Mouse (Mus musculus) midbrain, embryonic 10.5 days (tissue): ENCODE data around the gene Wipf3. TPM values are rescaled to one million over a fixed set of nuclear protein-coding genes. Genes with fewer than 3 reads are reported as not detected.

ENCODE experiments used
- DNase-seq: peaks from one replicate; pipeline ENCODE4 v3.0.0-alpha.2; 2017; ENCODE audit warnings: low spot score
- H3K27ac ChIP-seq: fragments of 300-500 bp; sonication (generic); replicated peaks from 2 replicates; pipeline ENCODE4 v1.5.1; 2016; ENCODE audit warnings: mild to moderate bottlenecking
- H3K27me3 ChIP-seq: fragments of 300-500 bp; sonication (generic); 2 replicates; pipeline ENCODE4 v1.6.1; 2016; ENCODE audit warnings: low read depth, mild to moderate bottlenecking; ENCODE audit not compliant: poor library complexity, severe bottlenecking
- H3K36me3 ChIP-seq: fragments of 300-500 bp; sonication (generic); 2 replicates; pipeline ENCODE4 v1.6.1; 2016; ENCODE audit warnings: mild to moderate bottlenecking, moderate library complexity
- H3K4me1 ChIP-seq: fragments of 300-500 bp; sonication (generic); 2 replicates; pipeline ENCODE4 v1.6.1; 2016
- H3K4me3 ChIP-seq: fragments of 300-500 bp; sonication (generic); 2 replicates; pipeline ENCODE4 v1.5.1; 2016; ENCODE audit warnings: mild to moderate bottlenecking, moderate library complexity
- H3K9me3 ChIP-seq: fragments of 300-500 bp; sonication (generic); replicated peaks from 2 replicates; pipeline ENCODE4 v1.6.1; 2016; ENCODE audit warnings: mild to moderate bottlenecking
- WGBS: fragments of 180-500 bp; shearing (Covaris S2); methylation state at CpG from one replicate; pipeline ENCODE4 v1.1.7; 2016; 5-methylcytosine and 5-hydroxymethylcytosine counted together
- polyA plus RNA-seq: library from polyadenylated mRNA; unstranded; fragments of >200 nt; fragmentation: Nextera tagmentation; extraction: Ambion mirVana; gene quantifications from 2 replicates; pipeline ENCODE4 v1.2.1, GENCODE M21; 2016

Wipf3 gene
- polyA plus RNA-seq, 1 experiment from 2014 or later, result 0.30 TPM

DNA sequence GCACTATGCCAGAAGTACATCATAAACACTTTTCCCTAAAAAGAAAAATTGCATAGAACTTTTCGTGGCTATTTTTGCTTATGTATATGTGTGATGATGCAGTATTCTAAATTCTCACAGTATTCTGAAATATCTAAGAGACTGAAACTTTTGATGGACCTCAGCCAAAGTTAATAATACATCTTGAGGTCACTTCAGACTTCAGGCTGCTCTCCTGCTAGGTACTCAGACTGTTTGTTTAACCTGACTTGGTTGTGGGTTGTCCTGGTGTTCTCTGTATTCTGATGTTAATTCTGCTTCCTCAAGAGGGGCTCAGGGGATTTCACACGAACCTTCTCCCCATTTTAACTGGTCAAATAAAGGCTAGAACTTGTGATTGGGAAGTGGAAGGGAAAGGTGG is 24.5 kb upstream of the Wipf3 start:
- Histone ChIP-seq H3K4me3 (no peak overlapping the region), H3K27me3 (no peaks in the 10 kb centered on the region), H3K27ac (no peak overlapping the region), H3K9me3 (no peaks in the 10 kb centered on the region), H3K4me1 (peaks cover 5% of the 10 kb centered on the region), H3K36me3 (no peaks in the 10 kb centered on the region)
- no peak for DNase-seq
- 62% methylated on average over 2 of the region's 2 CpGs for WGBS

DNA sequence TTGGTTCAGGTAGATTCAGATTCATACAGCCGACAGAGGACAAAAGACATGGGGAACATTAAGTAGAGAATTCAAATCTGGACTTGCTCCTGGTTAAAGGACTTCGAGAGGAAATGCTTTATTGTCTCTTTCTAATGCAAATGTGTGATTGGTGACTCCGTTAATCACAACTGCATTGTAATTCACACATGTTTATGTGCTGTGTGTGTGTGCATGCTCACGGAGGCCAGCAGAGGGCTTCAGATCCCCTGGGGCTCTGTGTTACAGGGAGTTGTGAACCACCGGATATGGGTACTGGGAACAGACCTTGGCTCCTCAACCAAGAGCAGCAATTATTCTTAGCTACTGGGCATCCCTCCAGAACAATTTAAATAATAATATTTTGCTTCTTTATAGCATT is 23.3 kb upstream of the Wipf3 start:
- Histone ChIP-seq H3K4me3 (no peak overlapping the region), H3K4me1 (peaks cover 5% of the 10 kb centered on the region), H3K9me3 (no peaks in the 10 kb centered on the region), H3K36me3 (no peaks in the 10 kb centered on the region), H3K27me3 (no peaks in the 10 kb centered on the region), H3K27ac (no peak overlapping the region)
- 90% methylated on average over 5 of the region's 5 CpGs for WGBS
- no peak for DNase-seq

DNA sequence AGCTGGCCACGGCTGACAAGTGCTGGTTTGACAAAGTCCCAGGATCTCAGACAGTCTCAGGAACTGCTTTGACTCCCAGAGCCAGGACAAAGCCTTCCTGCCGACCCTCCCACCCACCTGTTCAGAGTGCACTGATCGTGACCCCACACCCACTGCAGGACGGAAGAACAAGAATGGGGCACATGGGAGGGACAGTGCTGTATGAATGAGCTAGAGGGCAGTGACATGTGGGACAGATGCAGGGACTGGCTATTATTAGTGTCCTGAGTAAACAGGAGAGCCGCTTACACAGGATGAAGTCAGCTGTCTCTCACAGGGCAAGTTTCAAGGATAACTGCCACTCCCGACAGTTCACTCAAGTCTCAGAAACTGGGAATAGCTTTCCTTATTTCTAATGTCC is 20.1 kb upstream of the Wipf3 start:
- Histone ChIP-seq H3K36me3 (no peaks in the 10 kb centered on the region), H3K4me3 (no peak overlapping the region), H3K4me1 (peaks cover 5% of the 10 kb centered on the region), H3K9me3 (no peaks in the 10 kb centered on the region), H3K27ac (no peak overlapping the region), H3K27me3 (no peaks in the 10 kb centered on the region)
- WGBS, result 61% methylated on average over 6 of the region's 6 CpGs
- DNase-seq, result no peak

DNA sequence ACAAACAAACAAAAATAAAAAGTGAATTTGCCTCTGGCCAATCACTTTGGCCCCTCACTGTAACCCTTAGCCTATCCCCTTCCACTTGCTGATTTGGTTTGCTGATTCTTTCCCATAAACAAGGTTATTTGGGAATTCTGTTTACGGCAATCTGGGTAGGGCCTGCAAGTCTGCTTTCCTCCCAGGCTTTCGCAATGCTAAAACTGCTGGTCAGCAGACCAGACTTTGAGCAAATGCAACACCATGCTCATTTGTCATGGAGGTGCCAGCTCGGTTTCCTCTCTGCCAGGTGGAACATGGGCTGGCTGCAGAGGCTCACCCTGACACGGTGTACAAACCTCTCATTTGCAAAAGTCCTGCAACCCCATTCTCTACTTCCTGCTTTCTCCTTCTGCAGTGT is 19.0 kb upstream of the Wipf3 start:
- no peak overlapping the region for H3K4me3 ChIP-seq
- DNase-seq, result no peak
- H3K9me3 ChIP-seq, result no peaks in the 10 kb centered on the region
- H3K4me1 ChIP-seq, result peaks cover 5% of the 10 kb centered on the region
- H3K36me3 ChIP-seq, result no peaks in the 10 kb centered on the region
- no peak overlapping the region for H3K27ac ChIP-seq
- H3K27me3 ChIP-seq, result no peaks in the 10 kb centered on the region; the same call in 1 of the 2 replicates
- 89% methylated on average over 4 of the region's 4 CpGs for WGBS

DNA sequence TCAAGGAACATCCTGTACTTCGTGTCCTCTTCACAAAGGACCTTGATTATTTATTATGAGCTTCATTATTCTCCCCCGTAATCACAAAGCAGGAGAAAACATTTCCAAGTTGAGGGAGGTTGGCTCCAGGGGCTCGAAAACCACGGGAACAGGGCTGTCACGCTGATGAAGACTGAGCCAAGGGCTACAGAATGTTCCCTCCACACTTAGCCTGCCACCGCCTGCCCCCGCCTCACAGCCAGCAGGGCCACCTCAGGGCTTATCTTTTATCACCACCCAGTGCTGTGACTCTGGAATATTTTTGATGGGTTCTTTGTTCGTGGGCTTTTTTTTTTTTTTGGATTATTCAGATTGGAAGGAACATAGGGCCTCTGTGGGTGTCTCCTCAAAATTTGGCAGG is 17.8 kb upstream of the Wipf3 start:
- no peak overlapping the region for H3K27ac ChIP-seq
- DNase-seq, result no peak
- no peak overlapping the region for H3K4me3 ChIP-seq
- no peaks in the 10 kb centered on the region for H3K36me3 ChIP-seq
- H3K4me1 ChIP-seq, result peaks cover 7% of the 10 kb centered on the region
- H3K9me3 ChIP-seq, result no peaks in the 10 kb centered on the region
- 81% methylated on average over 8 of the region's 8 CpGs for WGBS
- no peaks in the 10 kb centered on the region; the same call in 1 of the 2 replicates for H3K27me3 ChIP-seq

DNA sequence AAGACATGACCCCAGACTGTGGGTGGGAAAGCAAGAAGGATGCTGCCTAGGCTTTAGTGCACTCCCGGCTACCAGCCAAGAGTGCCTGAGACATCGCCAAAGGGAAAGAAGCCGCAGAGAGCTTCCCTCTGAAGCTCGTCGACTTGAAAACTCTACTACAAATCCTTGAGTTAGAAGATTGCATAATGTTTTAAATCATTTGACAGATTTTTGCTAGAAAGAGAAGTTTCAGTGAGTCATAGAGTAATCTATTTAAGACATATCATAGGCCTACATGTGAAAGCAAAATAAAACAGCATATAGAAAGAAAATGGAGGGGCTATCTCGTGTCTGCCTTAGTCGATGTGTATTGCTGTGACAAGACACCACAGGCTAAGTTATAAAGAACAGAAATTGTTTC is 16.5 kb upstream of the Wipf3 start:
- Histone ChIP-seq H3K9me3 (no peaks in the 10 kb centered on the region), H3K36me3 (no peaks in the 10 kb centered on the region), H3K27me3 (no peaks in the 10 kb centered on the region; the same call in 1 of the 2 replicates), H3K4me3 (no peak overlapping the region), H3K4me1 (peaks cover 13% of the 10 kb centered on the region), H3K27ac (no peak overlapping the region)
- 93% methylated on average over 7 of the region's 7 CpGs for WGBS
- no peak for DNase-seq

DNA sequence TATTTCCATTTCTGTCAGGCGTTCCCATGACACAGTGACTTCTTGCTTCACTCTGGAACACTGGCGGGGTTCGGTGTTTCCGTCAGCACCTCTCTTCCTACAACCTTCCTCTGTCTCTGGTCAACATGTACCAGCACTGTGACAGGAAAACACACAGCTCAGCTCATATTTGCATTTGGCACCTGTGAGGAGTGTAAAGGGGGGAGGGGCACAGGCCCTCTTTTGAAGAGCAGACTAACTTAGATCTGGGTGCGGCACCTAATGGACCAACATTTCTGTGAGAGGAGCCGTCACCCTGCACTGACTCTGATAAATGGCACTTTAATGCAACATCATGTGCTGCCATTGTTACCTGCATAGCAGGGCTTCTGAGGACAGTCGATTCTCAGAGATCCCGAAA is 4.2 kb upstream of the Wipf3 start:
- peaks cover 39% of the 10 kb centered on the region for H3K27me3 ChIP-seq
- DNase-seq, result no peak
- peaks cover 15% of the 10 kb centered on the region for H3K4me1 ChIP-seq
- H3K36me3 ChIP-seq, result no peaks in the 10 kb centered on the region
- no peak overlapping the region for H3K27ac ChIP-seq
- no peaks in the 10 kb centered on the region for H3K9me3 ChIP-seq
- 89% methylated on average over 8 of the region's 8 CpGs for WGBS
- H3K4me3 ChIP-seq, result no peak overlapping the region

DNA sequence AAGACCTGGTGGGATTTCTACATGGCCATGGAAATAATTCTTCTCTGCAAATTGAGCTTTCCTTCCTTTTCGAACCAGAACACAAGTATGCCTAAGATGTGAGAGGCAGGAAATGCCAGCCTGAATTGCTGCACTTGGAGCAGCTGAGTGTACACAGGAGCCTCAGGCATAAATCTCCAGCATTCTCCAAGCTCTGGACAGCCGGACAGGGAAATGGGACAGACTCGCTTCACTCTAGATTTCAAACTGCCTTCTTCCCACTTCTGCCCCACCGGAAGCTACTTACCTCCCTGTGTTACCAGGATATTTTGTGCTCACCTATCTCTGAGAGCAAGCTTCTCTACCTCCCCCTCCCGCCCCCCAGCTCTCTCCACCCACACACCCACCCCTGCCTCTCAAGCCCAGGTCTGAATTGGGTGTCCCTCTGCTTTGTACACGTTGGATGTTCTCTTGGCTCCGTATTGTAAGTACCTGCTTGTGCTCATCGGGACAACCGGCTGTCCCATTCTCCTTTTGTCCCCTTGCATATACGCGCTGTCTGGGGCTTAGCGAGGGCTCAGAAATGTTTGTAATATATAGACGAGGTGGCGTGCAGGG is 455 bp upstream of the Wipf3 start:
- H3K9me3 ChIP-seq, result no peaks in the 10 kb centered on the region
- 15% methylated on average over 14 of the region's 14 CpGs for WGBS
- H3K27ac ChIP-seq, result peak overlapping the region; percentile 74
- H3K27me3 ChIP-seq, result peaks cover 60% of the 10 kb centered on the region
- H3K4me1 ChIP-seq, result peaks cover 33% of the 10 kb centered on the region
- DNase-seq, result no peak
- peak overlapping the region; percentile 64 for H3K4me3 ChIP-seq
- no peaks in the 10 kb centered on the region for H3K36me3 ChIP-seq

DNA sequence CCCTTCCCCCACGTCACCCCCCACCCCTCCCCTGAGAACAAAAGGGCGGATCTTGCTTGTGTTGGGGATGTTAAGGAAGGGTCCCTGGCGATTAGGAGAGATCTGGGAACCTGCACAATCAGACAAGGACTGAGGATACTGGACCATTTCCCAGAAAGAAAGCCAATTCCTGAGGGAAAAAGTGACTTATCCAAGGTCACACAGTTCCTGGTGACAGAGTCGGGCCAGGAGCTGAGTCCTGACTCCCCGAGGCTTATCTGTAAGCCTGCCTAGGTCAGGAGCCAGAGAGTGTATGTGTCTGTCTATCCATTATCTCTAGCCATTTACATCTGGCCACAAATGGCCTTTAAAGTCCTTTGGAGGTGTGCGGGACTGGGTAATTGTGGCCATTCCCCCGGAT is 818 bp downstream of the Wipf3 start:
- no peaks in the 10 kb centered on the region for H3K9me3 ChIP-seq
- H3K4me1 ChIP-seq, result peaks cover 44% of the 10 kb centered on the region
- DNase-seq, result no peak
- peak overlapping the region; percentile 74; the same call in 1 of the 2 replicates for H3K27ac ChIP-seq
- peaks cover 60% of the 10 kb centered on the region for H3K27me3 ChIP-seq
- H3K36me3 ChIP-seq, result no peaks in the 10 kb centered on the region
- peak overlapping the region; percentile 64 for H3K4me3 ChIP-seq
- 38% methylated on average over 7 of the region's 7 CpGs for WGBS

DNA sequence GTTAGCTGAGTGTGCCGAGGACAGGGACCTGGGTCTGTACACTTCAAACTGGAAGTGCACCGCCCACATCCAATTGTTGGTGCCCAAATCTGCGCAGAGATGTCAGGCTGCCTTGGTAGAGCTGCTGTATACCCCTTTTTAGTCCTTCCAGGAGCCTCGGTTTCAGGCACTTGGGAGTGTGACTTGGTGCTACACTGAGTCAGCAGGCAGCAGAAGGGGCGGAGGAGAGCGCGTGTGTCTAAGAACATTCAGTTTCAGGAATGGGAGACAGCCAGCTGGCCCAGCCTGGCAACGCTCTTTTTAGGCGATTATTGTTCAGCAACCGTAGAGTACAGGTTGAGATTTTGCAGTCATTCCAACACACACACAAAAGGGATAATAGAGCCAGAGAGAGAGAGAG is 2.4 kb downstream of the Wipf3 start:
- Histone ChIP-seq H3K27me3 (peaks cover 56% of the 10 kb centered on the region), H3K4me3 (no peak overlapping the region), H3K27ac (no peak overlapping the region), H3K4me1 (peaks cover 56% of the 10 kb centered on the region), H3K9me3 (no peaks in the 10 kb centered on the region), H3K36me3 (no peaks in the 10 kb centered on the region)
- no peak for DNase-seq
- WGBS, result 74% methylated on average over 10 of the region's 10 CpGs

DNA sequence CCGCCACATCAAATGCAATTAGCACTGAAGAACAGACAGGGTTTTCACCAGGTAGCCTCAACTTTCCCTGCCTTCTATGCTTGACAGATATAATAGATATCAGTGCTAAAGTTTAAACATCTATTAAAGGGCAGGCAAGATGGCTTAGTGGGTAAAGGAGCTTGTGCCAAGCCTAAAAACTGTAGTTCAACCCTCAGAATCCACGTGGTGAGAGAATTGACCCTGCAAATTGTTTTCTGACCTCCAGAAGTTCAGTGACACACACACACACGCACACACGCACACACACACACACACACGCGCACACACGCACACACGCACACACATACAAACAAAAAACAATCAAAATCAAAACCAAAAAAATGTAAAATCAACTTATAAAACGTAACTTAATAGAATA is 2.8 kb downstream of the Wipf3 start:
- Histone ChIP-seq H3K9me3 (no peaks in the 10 kb centered on the region), H3K36me3 (no peaks in the 10 kb centered on the region), H3K27me3 (peaks cover 52% of the 10 kb centered on the region), H3K27ac (no peak overlapping the region), H3K4me3 (no peak overlapping the region), H3K4me1 (peaks cover 56% of the 10 kb centered on the region)
- DNase-seq, result no peak
- WGBS, result 88% methylated on average over 9 of the region's 9 CpGs

DNA sequence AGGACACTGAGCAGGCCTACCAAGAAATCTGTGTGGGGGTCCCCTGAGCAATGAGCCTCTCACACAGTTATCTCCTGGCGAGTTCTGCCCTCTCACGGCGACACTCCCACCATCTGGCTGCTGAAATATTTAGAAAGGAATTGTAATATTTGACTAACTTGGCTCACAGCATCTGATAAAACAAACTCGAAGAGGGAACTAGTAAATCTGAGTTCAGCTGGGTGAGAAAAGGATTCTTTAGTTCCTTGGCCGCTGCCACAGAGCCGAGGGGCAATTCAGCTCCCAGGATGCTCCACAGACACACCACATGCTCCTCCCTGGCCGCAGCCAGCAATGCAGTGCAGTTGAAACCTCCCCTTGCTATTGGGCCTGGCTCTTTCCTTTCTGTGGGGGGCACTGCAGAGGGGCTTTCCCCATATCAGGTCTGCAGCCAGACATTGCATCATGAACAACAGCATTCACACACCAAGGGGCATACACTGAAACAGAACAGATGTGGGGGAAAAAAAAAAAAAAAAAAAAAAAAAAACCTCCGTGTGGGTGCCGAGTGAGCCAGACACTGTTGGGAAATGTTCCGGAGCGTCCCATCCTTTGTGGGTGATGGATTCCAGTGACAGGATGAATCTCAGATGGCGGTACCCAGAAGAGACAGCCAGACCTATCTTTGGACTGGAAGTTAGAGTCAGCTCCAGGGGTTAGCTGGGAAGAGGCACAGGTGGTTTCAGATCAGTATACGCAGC is 3.6 kb downstream of the Wipf3 start:
- 75% methylated on average over 13 of the region's 13 CpGs for WGBS
- no peaks in the 10 kb centered on the region for H3K9me3 ChIP-seq
- H3K27me3 ChIP-seq, result peaks cover 44% of the 10 kb centered on the region
- H3K27ac ChIP-seq, result no peak overlapping the region
- H3K4me3 ChIP-seq, result no peak overlapping the region
- no peak for DNase-seq
- peaks cover 56% of the 10 kb centered on the region for H3K4me1 ChIP-seq
- no peaks in the 10 kb centered on the region for H3K36me3 ChIP-seq

DNA sequence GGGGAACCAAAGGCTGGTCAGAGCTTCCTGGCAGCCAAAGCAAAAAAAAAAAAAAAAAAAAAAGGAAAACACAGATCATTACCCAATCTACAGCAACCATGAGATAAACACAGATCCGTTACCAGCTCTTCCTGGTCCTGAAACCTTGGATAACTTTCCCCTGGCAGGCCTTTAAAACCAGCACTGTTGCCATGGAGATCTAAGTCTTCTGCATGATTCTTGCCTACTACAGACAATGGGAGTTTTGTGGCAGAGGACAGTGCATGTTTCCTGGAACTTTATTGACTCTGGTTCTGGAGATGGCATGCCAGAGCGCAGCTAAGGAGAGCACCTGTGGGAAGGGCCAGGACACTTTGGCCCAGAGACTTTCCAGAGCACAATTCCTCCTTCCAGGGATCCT is 4.8 kb downstream of the Wipf3 start:
- H3K4me1 ChIP-seq, result peaks cover 52% of the 10 kb centered on the region
- no peaks in the 10 kb centered on the region for H3K9me3 ChIP-seq
- H3K4me3 ChIP-seq, result no peak overlapping the region
- no peaks in the 10 kb centered on the region for H3K36me3 ChIP-seq
- 0 out of 2 replicates have a peak overlapping the region, but pooled peaks have one; percentile 28 for H3K27ac ChIP-seq
- H3K27me3 ChIP-seq, result peaks cover 32% of the 10 kb centered on the region
- 61% methylated on average over 2 of the region's 2 CpGs for WGBS
- DNase-seq, result no peak
